Comparison of ENCODE assay signal across 24 mouse cellular contexts in genomic region chr12:105541590-105542402, GRCm38 (mm10). TPM values are rescaled to one million over a fixed set of nuclear protein-coding genes. Genes with fewer than 3 reads are reported as not detected.
DNase-seq lines count a peak whose midpoint lies in the region; ATAC-seq and TF ChIP-seq lines count a peak whose summit lies in the region.
"Had no signal": no experiment of that assay in that cellular context is flagged by ENCODE, and none has a peak within 500 bp of the region (broad histone marks: within the 10 kb centered on the region; RNA-seq: fewer than 3 reads in every experiment).

No protein-coding gene starts in this region.

- peak; percentile 78 for DNase-seq in heart, adult 11 months
- no peak for DNase-seq in heart, adult 18-20 months
- peak; percentile 54 for DNase-seq in lung, embryonic 14.5 days
- DNase-seq in lung, postnatal 36 days = no peak
- DNase-seq in lung, postnatal 10 days = peak; percentile 61
- no peak for DNase-seq in lung, adult 18-20 months
- DNase-seq: adrenal gland, adult 8-10 months; adrenal gland, postnatal 25 days; cerebellum, adult 11-12 months; cerebellum, adult 8-10 months; cerebellum, postnatal 10 days; cerebellum, postnatal 36 days; embryo, embryonic 11 days; gastrocnemius, postnatal 25 days had no signal

- peaks cover 4% of the 10 kb centered on the region for H3K4me1 ChIP-seq in lung, embryonic 14.5 days (ENCODE audit: insufficient read depth)
- H3K4me1 ChIP-seq: forebrain, embryonic 15.5 days had no signal

- ATAC-seq in lung, embryonic 14.5 days (ENCODE audit: insufficient read depth) = no peak
- ATAC-seq: activated CD4-positive, CD25-positive, alpha-beta regulatory T cell, adult 4 months; forebrain, embryonic 15.5 days; hindbrain, embryonic 16.5 days had no signal

- H3K9me3 ChIP-seq in lung, embryonic 14.5 days (ENCODE audit: low read depth, low read length) = no peaks in the 10 kb centered on the region
- H3K9me3 ChIP-seq: embryonic facial prominence, embryonic 10.5 days; forebrain, embryonic 12.5 days; forebrain, embryonic 15.5 days; hindbrain, embryonic 12.5 days had no signal

- 63% methylated on average over 12 of the region's 12 CpGs for WGBS in lung, embryonic 14.5 days

- no peaks in the 10 kb centered on the region for H3K36me3 ChIP-seq in lung, embryonic 14.5 days (ENCODE audit: insufficient read depth)
- H3K36me3 ChIP-seq: embryonic facial prominence, embryonic 10.5 days; embryonic facial prominence, embryonic 13.5 days; forebrain, embryonic 12.5 days; forebrain, embryonic 15.5 days; hindbrain, embryonic 12.5 days had no signal

- H3K4me3 ChIP-seq in lung, embryonic 14.5 days (ENCODE audit: low read depth, low read length) = no peak overlapping the region
- H3K4me3 ChIP-seq: embryonic facial prominence, embryonic 10.5 days; embryonic facial prominence, embryonic 13.5 days; erythroblast, embryonic 14.5 days; forebrain, embryonic 12.5 days; forebrain, embryonic 15.5 days; hindbrain, embryonic 12.5 days had no signal

- H3K27ac ChIP-seq in lung, embryonic 14.5 days (ENCODE audit: low read depth) = no peak overlapping the region
- H3K27ac ChIP-seq: embryonic facial prominence, embryonic 10.5 days; embryonic facial prominence, embryonic 13.5 days; forebrain, embryonic 12.5 days; forebrain, embryonic 15.5 days; hindbrain, embryonic 12.5 days had no signal

- H3K9ac ChIP-seq in lung, embryonic 14.5 days = no peak overlapping the region
- H3K9ac ChIP-seq: embryonic facial prominence, embryonic 13.5 days; forebrain, embryonic 12.5 days; forebrain, embryonic 15.5 days; hindbrain, embryonic 12.5 days had no signal

- H3K27me3 ChIP-seq in lung, embryonic 14.5 days (ENCODE audit: insufficient read depth, low read length) = no peaks in the 10 kb centered on the region
- H3K27me3 ChIP-seq: embryonic facial prominence, embryonic 13.5 days; forebrain, embryonic 15.5 days had no signal

- peak; percentile 24; the same call in 1 of the 2 replicates for TF ChIP-seq CTCF in lung, embryonic 14.5 days (IDR thresholded peaks at IDR 0.05; ENCODE audit: low read depth)

- H3K4me2 ChIP-seq in lung, embryonic 14.5 days = no peak overlapping the region
- H3K4me2 ChIP-seq: embryonic facial prominence, embryonic 13.5 days; forebrain, embryonic 12.5 days; forebrain, embryonic 15.5 days; heart, embryonic 11.5 days; hindbrain, embryonic 12.5 days had no signal

RNA-seq across cellular contexts. Expression of gene Bdkrb2, which starts 21.2 kb away (rescaled TPM):
- under 1 TPM; 0.31 to 0.40 TPM for total RNA-seq in heart, adult 18-20 months (2021)
- 0.09 and 0.21 TPM in 2 replicates for polyA plus RNA-seq in lung, embryonic 14.5 days (2014; fragmentation: Nextera tagmentation; extraction: Ambion mirVana)
- total RNA-seq: hematopoietic stem cell, adult 5-6 weeks had no signal
- polyA plus RNA-seq: activated CD4-positive, CD25-positive, alpha-beta regulatory T cell, adult 4 months; erythroblast, embryonic 14.5 days had no signal

Comparison
In these comparisons a context has a peak if more than half of its experiments do, and no peak if none do; other contexts are left out.
1. DNase-seq: peak in heart, adult 11 months (single experiment), lung, embryonic 14.5 days (single experiment) and lung, postnatal 10 days (single experiment); none in heart, adult 18-20 months (0 of 2), lung, postnatal 36 days (single experiment) and lung, adult 18-20 months (0 of 2).